Mouse (Mus musculus) testis, adult 2 months (tissue): ENCODE results near the gene Stat5b. TPM values are rescaled to one million over a fixed set of nuclear protein-coding genes. Genes with fewer than 3 reads are reported as not detected.

Experiments used
- H3K27ac ChIP-seq: fragments of 200-500 bp; 2 replicates; pipeline ENCODE4 v1.5.1; 2012; ENCODE audit warnings: low read depth, low read length; ENCODE audit not compliant: control insufficient read depth, insufficient read depth
- H3K27me3 ChIP-seq: fragments of 200-500 bp; 2 replicates; pipeline ENCODE4 v1.6.1; 2012; ENCODE audit warnings: mild to moderate bottlenecking, low read length, moderate library complexity; ENCODE audit not compliant: control insufficient read depth, insufficient read depth
- H3K36me3 ChIP-seq: fragments of 200-500 bp; 2 replicates; pipeline ENCODE4 v1.6.1; 2012; ENCODE audit warnings: mild to moderate bottlenecking, low read length; ENCODE audit not compliant: control insufficient read depth, insufficient read depth
- H3K4me1 ChIP-seq: fragments of 200-500 bp; 2 replicates; pipeline ENCODE4 v1.6.1; 2012; ENCODE audit warnings: low read length; ENCODE audit not compliant: control insufficient read depth, insufficient read depth
- H3K4me3 ChIP-seq: fragments of 200-500 bp; 2 replicates; pipeline ENCODE4 v1.5.1; 2012; ENCODE audit warnings: low read depth, mild to moderate bottlenecking, low read length, moderate library complexity, mixed read lengths; ENCODE audit not compliant: control insufficient read depth
- CTCF ChIP-seq: fragments of 200-500 bp; IDR thresholded peaks from 2 replicates; pipeline ENCODE4 v1.5.1; 2012; ENCODE audit warnings: low read depth, mild to moderate bottlenecking, inconsistent platforms, low read length, moderate library complexity; ENCODE audit not compliant: control insufficient read depth, insufficient read depth, insufficient replicate concordance
- POLR2A ChIP-seq: fragments of 200-500 bp; IDR thresholded peaks from 2 replicates; pipeline ENCODE4 v1.6.1; 2012; ENCODE audit warnings: low read depth, mild to moderate bottlenecking, inconsistent platforms, low read length, moderate library complexity; ENCODE audit not compliant: control insufficient read depth
- polyA plus RNA-seq: library from polyadenylated mRNA; depleted of rRNA; stranded (reverse); fragments of >200 nt; gene quantifications from 2 replicates; pipeline ENCODE4 v1.2.3, GENCODE M21; 2012

Gene Stat5b
- polyA plus RNA-seq, 1 experiment = 1.9 TPM

DNA sequence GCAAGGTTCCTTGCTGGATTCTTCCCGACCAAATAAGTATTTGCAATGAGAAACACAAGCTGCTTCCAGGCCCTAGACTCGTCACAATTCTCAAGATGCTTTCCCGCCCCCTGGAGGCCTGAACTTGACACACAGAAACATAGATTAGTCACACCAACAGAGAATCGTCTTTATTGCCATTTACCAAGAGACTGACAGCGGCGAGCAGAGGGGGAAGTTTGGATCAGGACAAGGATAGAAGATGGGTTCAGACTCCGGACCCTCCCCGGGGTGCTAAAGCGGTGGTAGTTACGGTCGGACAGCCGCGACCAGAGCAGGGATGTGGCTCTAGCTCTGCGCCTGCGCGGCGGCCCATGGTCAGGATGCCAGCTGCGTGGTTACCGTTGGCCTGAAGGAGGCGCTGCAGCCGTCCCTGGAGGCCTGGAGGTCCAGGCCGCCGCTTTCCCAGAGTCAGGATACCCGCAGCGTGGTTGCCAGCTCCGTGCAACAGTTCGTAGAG is 88.9 kb downstream of the Stat5b start:
- H3K27ac ChIP-seq = no peak overlapping the region
- no peaks in the 10 kb centered on the region for H3K36me3 ChIP-seq
- peak; percentile 46; the same call in 1 of the 2 replicates for TF ChIP-seq POLR2A
- TF ChIP-seq CTCF = peak; percentile 91
- H3K4me1 ChIP-seq = peaks cover 21% of the 10 kb centered on the region
- H3K4me3 ChIP-seq = peak overlapping the region; percentile 70
- H3K27me3 ChIP-seq = no peaks in the 10 kb centered on the region; the same call in 1 of the 2 replicates

DNA sequence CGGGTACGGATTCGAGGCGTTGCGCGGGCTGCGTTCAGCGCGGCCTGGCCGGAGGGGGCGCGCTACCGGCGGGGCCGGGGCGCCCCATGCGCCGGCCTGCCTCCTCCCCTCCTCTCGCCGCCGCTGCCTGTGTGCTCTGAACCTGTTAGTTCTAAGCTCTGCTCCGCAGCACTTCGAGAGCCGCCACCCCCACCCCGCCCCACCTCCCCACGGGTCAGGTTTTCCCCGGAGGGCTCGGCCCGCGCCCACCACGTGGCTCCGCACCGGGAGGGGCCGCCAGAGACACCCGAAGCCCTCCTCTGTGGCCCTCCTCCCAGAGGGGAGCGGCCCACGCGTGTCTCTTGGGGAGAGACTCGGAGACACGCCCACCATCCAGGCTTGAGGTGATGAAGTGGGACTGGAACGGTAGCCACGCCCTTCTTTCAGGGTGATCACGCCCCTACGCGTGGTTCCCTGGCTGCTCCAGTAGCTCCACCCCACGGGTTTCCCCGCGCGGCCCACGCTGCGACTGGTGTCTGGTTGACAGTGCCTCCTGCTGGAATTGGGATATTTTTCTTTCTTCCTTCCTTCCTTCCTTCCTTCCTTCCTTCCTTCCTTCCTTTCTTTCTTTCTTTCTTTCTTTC is 90.8 kb downstream of the Stat5b start, which contains the start of gene Kcnh4:
Kcnh4 (minus strand) TSS at position 332 of the 623 bp plus-strand sequence.
- Histone ChIP-seq H3K36me3 (no peaks in the 10 kb centered on the region), H3K27ac (no peak within 1 kb of the TSS), H3K27me3 (no peaks in the 10 kb centered on the region; the same call in 1 of the 2 replicates), H3K4me3 (peak within 1 kb of the TSS; percentile 58), H3K4me1 (peaks cover 21% of the 10 kb centered on the region)
- TF ChIP-seq CTCF (no peak), POLR2A (no peak)

DNA sequence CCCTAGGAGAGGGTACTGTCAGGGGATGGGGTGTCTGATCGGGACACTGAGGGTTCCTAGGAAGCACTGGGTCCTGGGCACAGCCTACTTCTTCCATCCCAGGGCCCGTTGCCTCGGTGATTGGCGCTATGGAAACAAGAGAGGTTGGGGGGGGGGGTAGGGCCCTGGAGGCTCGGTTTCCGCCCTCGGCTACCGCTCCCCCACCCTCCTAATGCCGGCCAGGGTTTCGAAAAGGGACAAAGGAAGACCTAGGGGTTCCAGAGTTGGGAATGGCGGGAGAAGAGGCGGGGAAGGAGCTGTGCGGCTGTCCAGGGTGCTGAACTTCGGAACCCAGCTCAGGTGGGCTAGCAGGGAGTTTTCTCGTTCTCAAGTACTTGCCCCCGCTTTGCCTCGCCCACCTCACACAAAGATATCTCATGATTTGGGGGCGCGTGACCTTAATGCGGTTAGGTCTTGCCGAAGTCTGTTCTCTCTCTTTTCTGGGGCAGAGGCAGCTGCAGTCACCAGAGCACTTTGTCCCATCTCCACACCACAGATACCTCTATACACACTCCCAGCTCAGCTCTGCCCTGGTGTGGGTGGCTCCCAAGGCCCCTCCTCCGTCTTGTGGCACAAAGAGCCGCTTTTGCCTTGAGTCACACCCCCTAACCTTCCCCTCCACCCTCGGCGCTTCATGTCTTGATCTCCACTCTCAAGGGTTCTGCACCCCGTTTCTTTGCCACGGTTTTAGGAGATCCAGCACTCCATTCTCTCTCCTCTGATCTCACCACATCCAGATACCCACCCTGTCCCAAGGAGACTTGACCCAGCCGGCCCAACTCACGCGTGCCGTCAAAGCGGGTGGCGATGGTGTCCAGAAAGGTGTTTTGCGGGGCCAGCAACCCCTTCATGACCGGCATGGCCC is 91.6 kb downstream of the Stat5b start:
- Histone ChIP-seq H3K27ac (no peak overlapping the region), H3K4me3 (peak overlapping the region; percentile 49), H3K36me3 (no peaks in the 10 kb centered on the region), H3K27me3 (no peaks in the 10 kb centered on the region; the same call in 1 of the 2 replicates), H3K4me1 (peaks cover 21% of the 10 kb centered on the region)
- TF ChIP-seq POLR2A (no peak), CTCF (no peak)

DNA sequence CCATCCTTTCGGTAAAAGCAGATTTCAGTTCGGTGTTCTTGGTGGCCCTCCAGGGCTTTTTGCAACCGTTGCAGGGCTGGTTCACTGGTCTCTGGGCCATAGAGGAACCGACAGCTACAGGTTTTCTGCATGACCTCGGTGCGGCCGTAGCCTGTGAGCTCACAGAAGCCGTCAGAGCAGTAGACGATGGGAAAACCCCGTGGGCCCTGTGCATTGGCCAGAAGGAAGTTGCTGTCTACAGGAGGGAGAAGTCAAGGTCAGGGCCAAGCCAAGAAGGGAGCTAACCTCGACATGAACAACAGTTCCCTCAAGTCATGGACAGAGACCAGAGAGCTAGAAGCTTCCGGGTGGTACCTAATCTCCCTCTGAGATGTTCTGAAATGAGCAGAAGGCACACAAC is 93.0 kb downstream of the Stat5b start:
- H3K27me3 ChIP-seq = no peaks in the 10 kb centered on the region; the same call in 1 of the 2 replicates
- H3K36me3 ChIP-seq = no peaks in the 10 kb centered on the region
- peaks cover 19% of the 10 kb centered on the region for H3K4me1 ChIP-seq
- H3K4me3 ChIP-seq = no peak overlapping the region
- H3K27ac ChIP-seq = no peak overlapping the region
- TF ChIP-seq CTCF (no peak), POLR2A (no peak)

DNA sequence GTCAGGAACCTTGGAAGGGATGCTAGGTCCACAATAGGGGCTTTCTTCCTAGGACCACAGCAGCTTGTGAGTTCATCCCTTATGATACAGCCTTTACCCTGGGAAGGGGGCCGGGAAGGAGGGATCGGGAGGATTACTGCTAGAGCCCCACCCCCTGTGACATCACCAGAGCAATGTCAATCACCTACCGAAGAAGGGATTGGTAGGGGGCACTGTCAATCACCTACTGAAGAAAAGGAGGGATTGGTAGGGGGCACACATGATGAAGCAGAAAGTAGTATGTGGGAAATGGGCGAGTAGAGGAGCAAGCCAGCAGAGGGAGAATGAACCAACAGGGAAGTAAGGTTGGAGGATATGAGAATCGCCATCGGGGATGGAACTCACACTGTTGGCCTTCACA is 94.0 kb downstream of the Stat5b start:
- H3K27me3 ChIP-seq = no peaks in the 10 kb centered on the region; the same call in 1 of the 2 replicates
- no peaks in the 10 kb centered on the region for H3K36me3 ChIP-seq
- peaks cover 15% of the 10 kb centered on the region for H3K4me1 ChIP-seq
- no peak overlapping the region for H3K4me3 ChIP-seq
- TF ChIP-seq POLR2A (no peak), CTCF (no peak)
- no peak overlapping the region for H3K27ac ChIP-seq

DNA sequence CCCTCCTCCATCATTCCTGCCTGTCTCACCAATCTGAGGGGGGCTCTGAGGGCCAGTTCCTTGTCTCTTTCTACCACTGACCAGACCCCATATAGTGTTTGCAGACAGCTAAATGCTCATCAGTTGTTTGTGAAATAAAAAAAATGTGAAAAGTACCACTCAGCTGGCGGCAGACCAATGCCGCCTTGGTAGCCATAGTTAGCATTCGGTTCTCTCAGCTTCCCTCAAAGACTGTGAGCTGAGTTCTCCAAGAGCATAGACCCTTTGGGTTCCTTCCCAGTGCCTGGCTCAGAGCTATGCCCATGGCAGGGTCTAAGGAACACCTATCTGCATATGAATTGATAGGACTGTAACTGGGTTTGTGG is 95.8 kb downstream of the Stat5b start:
- TF ChIP-seq CTCF = no peak
- no peak for TF ChIP-seq POLR2A
- H3K36me3 ChIP-seq = no peaks in the 10 kb centered on the region
- H3K4me1 ChIP-seq = peaks cover 10% of the 10 kb centered on the region
- no peaks in the 10 kb centered on the region; the same call in 1 of the 2 replicates for H3K27me3 ChIP-seq
- H3K4me3 ChIP-seq = no peak overlapping the region
- H3K27ac ChIP-seq = no peak overlapping the region
